Mouse (Mus musculus): ENCODE data around the gene Sptssb.

Gene Sptssb

DNA sequence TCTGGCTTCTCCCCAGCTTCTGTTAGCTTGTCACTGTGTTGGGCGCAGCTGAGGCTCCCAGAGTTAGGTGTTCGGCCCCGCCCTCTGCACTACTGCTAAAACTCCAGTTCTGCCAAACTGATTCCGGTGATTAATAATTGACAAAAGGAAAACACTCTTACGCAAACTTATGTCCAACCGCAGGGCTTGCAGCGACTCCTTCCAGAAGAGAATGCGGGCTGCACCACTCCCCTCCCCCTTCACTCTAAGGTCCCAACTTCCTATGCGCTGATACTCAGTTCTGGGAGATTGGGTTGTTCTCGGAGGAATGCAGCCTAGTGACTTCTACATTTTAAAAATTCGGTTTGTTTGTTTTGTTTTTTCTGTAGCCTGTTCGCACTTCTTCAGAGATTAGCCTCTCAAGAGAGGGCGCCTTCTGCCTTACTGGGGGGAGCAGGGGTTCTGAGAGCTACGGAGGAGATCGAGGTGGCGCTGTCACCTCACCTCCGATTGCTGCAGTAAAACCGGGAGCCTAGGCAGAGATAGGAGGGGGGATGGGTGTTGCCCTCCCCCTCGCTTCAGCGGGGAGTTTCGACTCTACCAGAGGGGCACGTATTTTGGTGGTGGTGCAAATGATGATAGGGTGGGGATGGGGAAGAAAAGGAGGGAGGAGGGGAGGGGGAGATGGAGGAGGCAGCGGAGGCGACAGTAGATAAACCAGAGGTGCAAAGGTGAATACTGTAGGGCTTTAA, at the start of gene Sptssb:
Gene Sptssb (minus strand): TSS at position 83 of the 731 bp plus-strand sequence.
- DNase-seq (ENCODE audit: extremely low spot score), result peak; percentile 39

DNA sequence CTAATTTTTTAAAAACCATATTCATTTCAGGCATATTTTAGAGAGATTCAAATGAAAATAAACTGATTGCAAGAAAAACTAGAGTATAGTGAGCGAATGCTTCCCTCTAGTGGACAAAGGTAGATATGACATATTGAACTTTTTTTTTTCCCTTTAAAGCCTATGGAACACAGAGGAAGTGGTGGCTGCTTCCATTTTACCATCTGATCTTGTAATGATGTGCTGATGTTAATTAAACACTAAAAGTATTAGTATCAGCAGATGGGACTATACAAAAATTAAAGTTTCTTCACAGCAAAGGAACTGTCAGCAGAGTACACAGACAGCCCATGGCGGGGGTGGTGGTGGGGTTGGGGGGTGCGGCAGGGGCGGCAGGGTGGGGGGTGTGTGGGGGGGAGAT, 48.3 kb upstream of the Sptssb start:
- DNase-seq (ENCODE audit: extremely low spot score), result peak; percentile 33

DNA sequence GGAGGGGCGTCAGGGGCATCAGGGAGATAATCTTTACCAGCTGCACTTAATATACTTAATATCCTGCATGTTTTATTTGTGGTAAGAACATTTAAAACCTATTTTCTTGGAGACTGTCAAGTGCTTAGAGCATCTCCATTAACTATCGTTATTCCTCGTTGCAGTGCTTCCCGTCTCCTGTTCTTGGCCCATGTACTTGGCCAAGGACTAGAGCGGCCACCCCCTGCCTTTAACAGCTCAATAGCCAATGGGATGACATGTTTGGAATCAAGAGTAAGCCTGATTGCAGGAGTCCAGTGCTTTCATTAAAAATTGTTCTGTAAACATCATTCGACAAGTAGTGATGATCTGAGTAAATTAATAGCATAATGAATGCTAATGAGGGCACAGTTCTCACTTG, 47.8 kb upstream of the Sptssb start:
- DNase-seq (ENCODE audit: extremely low spot score), result no peak

DNA sequence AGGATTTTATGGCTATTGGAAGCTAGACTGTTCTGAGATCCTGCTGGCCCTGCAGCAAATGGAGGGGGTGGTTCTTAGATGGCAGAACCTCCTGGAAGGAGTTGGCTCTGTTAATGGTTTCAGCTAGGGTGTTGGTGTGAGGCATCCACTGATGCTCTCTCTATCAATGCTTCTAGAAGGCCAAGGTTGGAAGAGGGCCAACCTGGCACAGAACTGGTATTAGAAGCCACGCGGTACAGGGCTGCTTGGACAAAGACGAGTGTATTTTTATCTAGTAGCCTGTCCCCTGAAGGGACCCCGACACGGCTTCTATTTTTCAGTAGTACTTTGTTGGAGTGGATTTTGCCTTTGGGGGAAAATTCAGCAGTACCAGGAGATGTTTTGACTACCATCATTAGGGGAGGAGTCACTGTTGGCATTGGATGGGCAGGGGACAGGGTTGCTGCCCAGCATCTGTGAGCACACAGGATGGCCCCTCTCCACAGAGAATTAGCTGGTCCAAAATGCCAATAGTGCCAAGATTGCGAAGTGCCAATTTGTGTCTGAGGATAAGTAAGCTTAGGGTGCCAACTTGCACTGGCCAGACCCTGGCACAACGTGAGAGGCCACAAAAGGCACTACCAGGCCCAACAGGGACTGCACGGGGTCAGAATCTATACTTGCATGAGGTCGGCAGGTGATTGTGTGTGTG, 43.2 kb upstream of the Sptssb start:
- no peak for DNase-seq (ENCODE audit: extremely low spot score)

DNA sequence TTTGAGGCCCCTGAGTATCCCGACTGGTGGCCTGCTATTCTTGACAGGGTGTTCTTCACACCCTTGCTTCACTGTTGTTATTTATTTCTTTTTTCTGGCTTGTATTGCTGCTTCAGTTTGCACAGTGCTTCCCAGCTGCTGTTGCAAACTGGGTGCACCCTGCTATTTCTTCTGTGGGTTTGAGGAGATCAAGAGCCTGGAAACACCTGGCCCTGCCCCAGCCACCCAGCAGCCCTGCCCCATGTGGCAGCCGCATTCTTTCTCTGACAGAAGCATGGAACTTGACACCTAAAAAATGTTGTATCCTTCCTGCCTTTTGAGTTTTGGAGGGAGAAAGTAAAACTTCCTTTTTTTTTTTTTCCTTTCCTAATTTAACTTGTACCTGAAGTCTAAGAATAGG, 42.6 kb upstream of the Sptssb start:
- DNase-seq (ENCODE audit: extremely low spot score), result no peak

DNA sequence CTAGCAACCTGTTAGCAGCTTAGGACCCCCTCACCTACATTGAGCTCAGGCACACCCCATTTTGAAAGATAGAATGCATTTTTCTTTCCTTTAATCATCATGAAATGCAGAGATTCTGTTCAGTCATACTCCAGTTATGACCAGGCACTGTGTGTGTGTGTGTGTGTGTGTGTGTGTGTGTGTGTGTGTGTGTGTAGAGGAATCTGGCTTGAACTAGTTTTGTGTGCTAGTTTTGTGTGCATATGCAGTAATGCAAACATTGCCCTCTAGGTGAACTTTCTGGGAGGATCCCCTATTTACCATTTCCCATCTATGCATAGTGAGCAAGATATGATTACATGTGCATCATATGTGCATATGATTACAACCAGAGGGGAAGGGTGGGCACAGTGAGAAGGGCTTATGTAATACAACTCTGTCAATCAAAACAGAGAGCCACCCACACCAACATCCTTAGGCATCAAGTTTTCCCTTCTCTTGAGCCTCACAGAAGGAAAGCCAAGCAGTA, 42.2 kb upstream of the Sptssb start:
- no peak for DNase-seq (ENCODE audit: extremely low spot score)

DNA sequence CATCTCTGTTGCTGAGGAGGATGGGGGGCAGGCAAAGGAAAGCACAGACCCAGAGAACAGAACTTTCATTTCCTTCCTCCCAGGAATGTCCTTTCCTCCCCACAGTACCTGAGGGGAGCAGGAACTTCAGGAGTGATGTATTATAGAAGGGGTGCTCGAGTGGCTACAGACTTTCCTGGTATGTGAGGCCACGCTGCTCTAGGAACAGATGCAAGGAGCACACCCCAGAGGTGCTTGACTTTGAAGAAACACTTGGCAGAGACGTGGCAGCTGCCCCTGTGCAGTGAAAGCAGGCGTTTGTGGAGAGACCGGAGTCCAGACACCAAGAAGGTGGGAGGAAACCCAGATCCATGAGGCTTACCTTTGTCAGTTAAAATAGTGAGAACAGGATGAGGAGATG, 40.6 kb upstream of the Sptssb start:
- DNase-seq (ENCODE audit: extremely low spot score), result no peak

DNA sequence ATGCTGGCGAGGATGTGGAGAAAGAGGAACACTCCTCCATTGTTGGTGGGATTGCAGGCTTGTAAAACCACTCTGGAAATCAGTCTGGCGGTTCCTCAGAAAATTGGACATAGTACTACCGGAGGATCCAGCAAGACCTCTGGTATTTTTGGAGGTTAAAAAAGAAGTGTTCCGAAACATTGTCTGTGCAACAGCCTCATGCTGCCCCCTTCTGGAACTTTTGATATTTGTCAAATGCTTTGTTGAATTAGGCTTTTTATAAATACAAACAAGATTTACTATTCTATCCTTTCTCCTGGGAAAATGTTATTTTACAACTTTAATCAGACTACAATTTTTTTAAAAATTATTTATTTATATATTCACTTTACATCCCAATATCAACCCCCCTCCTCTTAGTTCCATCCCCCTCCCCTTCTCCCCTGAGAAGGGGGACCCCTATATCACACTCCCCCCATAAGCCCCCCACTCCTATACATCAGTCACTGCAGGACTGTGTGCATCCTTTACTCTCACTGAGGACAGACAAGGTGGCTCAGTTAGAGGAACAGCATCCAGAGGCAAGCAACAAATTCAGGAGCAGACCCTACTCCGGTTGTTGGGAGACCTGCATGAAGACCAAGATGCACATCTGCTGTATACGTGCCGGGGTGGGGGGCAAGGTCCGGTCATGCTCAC, 38.3 kb upstream of the Sptssb start:
- DNase-seq (ENCODE audit: extremely low spot score), result no peak

DNA sequence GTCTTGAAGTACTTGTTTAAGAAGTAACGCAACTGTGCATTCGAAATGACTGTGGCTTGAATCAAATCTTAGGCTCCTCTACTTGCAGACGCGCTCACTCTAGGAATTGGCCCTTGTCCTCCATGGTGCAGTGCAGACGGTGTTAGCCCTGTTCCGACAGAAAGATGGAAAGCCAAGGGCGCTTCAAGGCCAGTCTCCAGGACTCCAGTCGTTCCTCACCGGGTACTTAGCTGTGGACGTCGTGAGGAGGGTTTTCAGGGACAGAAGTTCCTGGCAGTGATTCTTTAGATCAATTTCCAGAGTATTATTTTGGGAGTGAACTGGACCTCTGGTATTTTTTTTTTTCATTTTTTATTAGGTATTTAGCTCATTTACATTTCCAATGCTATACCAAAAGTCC, 35.8 kb upstream of the Sptssb start:
- DNase-seq (ENCODE audit: extremely low spot score), result no peak

DNA sequence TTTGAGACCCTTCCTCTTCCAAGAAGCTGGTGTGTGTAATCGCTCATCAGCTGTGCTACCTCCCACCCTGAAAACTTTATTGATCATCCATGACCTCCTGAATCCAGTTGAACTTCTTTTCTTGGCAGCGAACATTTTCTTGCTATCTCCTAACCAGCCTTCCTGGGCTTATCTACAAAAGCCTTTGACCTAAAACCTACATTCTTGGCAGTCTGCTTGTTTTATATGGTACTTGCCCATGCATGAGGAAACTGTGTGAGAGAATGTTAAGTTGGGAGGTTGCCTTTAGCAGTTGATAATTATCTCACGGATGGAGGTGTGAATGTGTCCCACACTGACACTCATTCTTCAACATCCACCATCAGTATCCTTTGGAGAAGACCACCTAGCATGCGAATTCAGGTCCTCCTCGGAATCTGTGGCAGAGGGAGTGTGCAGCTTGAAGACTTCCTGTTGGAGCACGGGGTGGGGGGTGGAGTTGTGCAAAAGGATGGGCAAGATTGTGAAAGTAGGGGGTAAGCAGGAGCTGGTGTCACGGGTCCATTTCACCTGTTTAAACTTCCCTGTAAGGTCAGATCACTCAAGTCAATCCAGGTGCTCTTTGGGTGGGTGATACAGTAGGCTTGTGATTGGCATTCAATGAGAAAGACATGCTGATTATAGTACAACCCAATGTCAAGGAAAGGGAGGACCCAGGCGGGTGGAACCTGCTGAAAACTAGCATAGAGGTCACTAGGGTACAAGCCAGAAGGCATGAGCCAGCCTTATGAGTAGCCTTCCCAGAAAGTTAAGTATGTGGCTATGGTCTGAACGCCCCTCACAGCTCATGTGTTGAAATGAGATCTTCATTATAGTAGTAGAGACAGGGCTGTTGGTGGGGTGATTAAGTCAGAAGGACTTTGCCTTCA, 32.7 kb upstream of the Sptssb start:
- DNase-seq (ENCODE audit: extremely low spot score), result no peak

DNA sequence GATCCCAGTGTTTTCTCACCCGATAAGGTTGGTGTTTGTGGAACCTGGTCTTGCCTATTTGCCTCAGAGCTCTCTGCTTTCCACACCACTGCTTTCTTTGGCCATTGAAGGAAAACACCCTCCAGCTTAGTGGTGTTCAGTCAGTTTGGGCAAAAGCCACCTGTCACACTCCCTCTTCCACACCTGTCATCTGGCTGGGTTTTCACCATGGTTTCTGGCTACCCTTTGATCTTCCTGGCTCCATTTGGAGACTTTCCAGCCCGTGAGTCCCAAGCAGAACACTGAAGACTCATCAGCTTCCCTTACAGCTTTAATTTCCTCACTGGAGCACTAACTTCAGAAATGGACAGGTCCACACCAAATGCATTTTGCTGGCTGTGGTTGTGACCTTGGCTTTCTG, 26.1 kb upstream of the Sptssb start:
- no peak for DNase-seq (ENCODE audit: extremely low spot score)

DNA sequence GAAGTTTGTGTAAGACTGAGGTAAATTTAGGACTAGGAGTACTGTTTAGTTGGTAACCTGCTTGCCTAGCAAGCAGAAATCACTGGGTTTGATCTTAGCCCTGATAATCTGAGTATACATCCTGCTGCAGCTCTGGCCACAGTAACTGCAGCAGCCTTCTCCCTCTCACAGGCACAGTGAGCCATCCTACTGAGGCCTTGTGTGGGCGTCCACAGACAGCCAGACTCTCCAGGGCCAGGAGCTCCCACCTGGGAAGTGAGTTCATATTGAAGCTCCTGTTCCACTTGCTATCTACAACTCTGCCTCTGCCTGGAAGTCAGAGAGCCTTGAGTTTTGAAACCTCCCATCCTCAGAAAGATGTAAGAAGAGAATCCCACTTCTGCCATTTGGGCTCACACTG, 24.0 kb upstream of the Sptssb start:
- DNase-seq (ENCODE audit: extremely low spot score), result no peak

DNA sequence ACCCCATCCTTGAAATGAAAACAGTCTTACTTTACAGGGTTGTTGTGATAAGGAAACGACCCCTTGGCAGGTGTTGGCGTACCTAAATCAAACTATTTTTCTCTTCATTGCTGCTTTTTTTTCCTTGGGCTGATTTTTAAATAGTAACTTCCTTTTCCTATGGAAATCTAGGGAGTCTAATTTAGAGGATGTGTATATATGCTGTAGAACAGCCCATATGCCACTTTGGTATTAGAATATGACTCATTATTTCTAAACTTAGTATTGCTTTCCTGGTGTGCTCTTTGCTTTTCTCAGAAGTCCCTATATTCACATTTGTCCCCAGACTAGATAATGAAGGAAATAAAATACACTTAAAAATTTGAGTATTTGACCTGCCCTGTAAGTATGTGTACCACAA, 17.8 kb upstream of the Sptssb start:
- DNase-seq (ENCODE audit: extremely low spot score), result no peak

DNA sequence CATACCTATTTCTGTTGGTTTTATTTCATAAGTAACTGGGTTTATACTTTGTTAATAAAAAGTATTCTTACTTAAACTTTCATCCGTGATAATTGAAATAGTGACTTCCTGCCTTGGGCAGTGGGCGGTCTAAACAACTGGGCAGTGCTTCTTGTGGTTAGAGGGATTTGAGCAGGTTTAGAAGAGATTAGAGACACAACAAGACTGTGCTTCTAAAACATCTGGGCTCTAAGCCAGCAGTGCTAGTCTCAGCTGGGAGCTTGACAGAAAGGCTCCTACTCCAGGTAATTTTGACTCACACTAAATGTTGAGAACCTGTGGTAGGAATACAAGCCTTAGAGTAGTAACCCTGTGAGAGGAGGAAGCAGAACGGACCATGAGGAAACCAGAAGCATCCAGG, 15.0 kb upstream of the Sptssb start:
- DNase-seq (ENCODE audit: extremely low spot score), result no peak

DNA sequence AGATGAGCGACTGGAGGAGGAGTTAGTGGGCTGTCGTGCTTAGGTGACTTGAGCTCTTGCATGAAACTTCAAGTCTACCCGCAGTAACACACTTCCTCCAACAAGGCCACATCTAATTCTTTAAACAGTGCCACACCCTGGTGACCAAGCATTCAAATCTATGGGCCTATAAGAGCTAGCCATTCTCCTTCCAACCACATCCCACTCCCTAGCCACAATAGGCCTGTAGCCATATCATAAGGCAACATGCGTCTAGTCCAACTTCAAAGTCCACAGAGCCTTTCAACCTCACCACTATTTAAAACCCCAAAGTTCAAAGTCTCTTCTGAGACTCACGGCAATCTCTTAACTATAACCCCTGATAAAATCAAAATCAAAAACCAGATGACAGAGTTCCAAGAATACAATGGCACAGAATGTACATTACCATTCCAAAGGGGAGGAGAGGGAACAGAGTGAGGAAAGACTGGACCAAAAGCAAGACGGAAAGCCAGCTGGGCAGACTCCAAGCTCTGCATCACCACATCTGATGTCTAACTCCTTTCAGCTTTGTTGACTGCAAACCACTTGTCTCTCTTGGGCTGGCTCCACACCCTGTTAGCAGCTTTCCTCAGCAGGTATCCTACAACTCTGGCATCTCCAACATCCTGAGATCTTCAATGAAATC, 13.1 kb upstream of the Sptssb start:
- no peak for DNase-seq (ENCODE audit: extremely low spot score)

DNA sequence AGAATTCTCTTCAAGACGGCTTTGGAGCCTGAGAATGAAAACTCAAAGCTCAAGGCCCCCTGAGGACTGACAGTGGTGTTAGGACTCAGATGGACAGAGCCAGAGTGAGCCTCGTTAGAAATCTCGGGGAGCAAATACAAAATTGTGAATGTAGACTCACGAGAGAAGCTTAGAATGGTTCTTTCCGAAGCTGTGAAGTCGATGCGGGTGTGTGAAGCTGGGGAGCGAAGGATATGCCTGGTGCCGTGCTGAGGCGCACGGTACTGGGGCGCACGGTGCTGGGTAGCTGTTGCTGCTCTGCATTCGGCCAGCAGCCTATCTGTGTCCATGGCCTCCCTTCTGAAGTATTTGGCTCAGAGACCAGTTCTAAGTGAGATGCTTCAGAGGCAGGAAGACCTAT, 11.4 kb upstream of the Sptssb start:
- no peak for DNase-seq (ENCODE audit: extremely low spot score)

DNA sequence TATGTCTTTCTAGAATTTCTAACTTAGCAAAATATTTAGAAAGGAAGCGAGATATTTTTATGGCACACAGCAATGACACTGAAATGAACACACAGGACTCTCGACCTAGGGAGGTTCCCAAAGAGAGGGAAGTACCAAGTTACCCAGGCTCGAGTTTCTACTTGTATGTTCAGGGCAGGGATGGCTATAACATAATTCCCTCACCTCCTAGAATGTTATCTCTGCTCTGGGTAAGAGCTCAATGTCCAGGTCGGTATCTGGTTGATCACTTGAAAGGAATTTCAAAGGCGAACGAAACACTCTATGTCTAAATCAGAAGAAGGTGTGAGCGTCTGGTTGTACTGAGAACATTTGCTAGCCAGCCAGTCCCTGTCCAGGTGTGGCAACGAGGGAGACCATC, 10.0 kb upstream of the Sptssb start:
- no peak for DNase-seq (ENCODE audit: extremely low spot score)

DNA sequence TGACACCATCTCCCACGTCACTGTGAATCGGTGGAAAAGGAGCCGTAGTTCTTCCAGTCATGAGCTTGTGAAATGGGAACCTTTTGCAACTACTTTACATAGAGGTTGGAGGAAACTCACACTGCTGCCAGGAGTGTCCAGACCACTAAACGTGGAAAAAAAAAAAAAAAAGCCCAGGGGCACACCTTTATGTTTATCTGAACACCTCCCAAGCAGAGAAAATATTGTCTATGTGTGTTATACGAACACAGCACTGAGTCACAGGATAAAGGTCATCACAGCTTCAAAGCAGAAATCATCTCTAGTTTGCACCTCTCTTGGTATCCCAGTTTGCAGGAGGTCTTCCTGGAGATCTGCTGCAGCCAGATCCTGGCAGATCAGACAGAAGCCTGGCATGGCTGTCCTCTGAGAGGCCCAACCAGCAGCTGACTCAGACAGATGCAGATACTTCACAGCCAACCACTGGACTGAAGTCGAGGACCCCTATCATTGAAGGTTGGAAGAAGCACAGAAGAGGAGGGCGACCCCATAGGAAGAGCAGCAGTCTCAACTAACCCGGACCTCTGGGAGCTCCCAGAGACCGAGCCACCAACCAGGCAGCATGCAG, 2.2 kb upstream of the Sptssb start:
- no peak for DNase-seq (ENCODE audit: extremely low spot score)

DNA sequence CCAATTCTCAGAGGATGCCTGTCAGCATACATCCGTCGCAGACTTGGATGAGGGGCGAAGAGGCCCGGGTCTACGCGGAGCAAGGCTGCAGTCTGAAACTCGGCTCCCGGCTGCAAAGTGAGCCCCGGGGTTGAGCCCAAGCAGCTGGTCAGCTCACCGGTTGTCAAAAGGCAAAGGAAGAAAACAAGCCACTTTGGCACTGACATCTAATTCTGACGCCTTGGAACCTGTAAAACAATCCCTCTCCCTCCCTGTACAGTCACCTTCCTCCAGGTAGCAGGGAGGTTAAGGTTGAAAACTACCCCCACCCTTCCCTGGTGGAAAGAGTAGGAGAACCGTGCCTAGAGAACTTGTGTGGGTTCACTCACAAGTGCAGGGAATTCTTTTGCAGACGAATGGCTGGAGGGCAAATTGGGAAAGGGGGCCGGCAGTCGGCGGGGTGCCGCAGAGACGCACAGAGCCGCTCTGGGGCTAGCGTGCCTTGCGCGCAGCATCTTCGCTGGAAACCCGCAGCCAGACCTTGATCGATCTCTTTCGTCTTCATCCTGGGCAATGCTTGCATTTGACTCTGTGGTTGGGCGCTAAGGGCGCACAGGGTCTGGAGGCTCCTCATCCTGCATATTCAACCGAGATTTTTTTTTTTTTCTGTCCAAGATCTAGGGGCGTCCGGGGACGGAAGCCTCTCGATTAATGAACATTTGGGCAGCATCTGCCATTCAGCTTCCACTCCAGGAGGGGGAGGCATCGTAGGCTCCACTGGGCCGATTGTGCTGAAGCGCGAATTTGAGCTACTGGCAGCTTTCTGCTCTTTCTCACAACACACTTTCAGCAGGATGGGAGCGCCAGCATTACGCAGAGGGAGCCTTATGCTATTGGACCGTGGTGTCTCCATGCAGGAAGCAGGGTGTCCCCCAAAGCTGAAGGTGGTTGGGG, 1.1 kb upstream of the Sptssb start:
- DNase-seq (ENCODE audit: extremely low spot score), result peak; percentile 60

DNA sequence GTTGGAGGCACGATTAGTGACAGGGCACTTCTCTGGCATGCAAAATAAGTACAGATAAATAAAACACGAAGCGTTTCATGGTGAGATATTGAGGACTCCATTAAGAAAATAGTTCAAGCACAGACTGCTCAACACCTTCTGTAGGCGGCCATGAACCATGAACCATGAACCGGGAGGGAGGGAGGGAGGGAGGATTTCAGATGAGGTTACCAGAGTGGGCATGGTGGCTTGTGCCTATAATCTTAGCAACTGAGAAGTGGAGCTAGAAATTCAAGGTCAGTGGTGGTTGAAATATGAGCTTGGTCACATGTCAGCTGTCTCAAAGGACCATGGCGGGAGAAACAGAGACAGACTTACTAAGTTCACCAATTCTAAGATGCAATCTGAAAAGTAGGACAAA, 20.3 kb downstream of the Sptssb start:
- no peak for DNase-seq (ENCODE audit: extremely low spot score)
